Mouse (Mus musculus) midbrain, embryonic 16.5 days (tissue): Measurements from ENCODE around the gene Efna3. TPM values are rescaled to one million over a fixed set of nuclear protein-coding genes. Genes with fewer than 3 reads are reported as not detected.

Experiments used
- ATAC-seq: fragments of 200-750 bp; cut with Nextera tagmentation; 2 replicates; pipeline ENCODE4 v1.8.0; 2017; ENCODE audit warnings: moderate TSS enrichment
- H3K27ac ChIP-seq: fragments of 300-500 bp; sonication (generic); 2 replicates; pipeline ENCODE4 v1.5.1; 2014; ENCODE audit warnings: mild to moderate bottlenecking, low read length, mixed read lengths
- H3K27me3 ChIP-seq: fragments of 300-500 bp; sonication (generic); 2 replicates; pipeline ENCODE4 v1.6.1; 2014; ENCODE audit warnings: low read depth, low read length, mixed read lengths; ENCODE audit not compliant: control insufficient read depth, insufficient read depth
- H3K36me3 ChIP-seq: fragments of 300-500 bp; sonication (generic); 2 replicates; pipeline ENCODE4 v1.6.1; 2014; ENCODE audit warnings: mild to moderate bottlenecking, low read length, moderate library complexity, mixed read lengths; ENCODE audit not compliant: control insufficient read depth, insufficient read depth
- H3K4me1 ChIP-seq: fragments of 300-500 bp; sonication (generic); 2 replicates; pipeline ENCODE4 v1.6.1; 2014; ENCODE audit warnings: mild to moderate bottlenecking, low read length, mixed read lengths; ENCODE audit not compliant: control insufficient read depth, insufficient read depth
- H3K4me2 ChIP-seq: fragments of 300-500 bp; sonication (generic); 2 replicates; pipeline ENCODE4 v1.6.1; 2014; ENCODE audit warnings: mild to moderate bottlenecking, low read length, mixed read lengths
- H3K4me3 ChIP-seq: fragments of 300-500 bp; sonication (generic); 2 replicates; pipeline ENCODE4 v1.5.1; 2014; ENCODE audit warnings: low read depth, mild to moderate bottlenecking, low read length, moderate library complexity, mixed read lengths
- H3K9ac ChIP-seq: fragments of 300-500 bp; sonication (generic); 2 replicates; pipeline ENCODE4 v1.6.1; 2014; ENCODE audit warnings: low read depth, low read length, mixed read lengths
- H3K9me3 ChIP-seq: fragments of 300-500 bp; sonication (generic); replicated peaks from 2 replicates; pipeline ENCODE4 v1.6.1; 2014; ENCODE audit warnings: mild to moderate bottlenecking, low read length, mixed read lengths; ENCODE audit not compliant: control insufficient read depth, poor library complexity, severe bottlenecking
- WGBS: fragments of 180-500 bp; shearing (Covaris S2); extraction: QIAGEN DNeasy Blood & Tissue Kit; methylation state at CpG from one replicate; pipeline ENCODE4 v1.1.7; 2014; 5-methylcytosine and 5-hydroxymethylcytosine counted together
- polyA plus RNA-seq: library from polyadenylated mRNA; unstranded; fragments of >200 nt; fragmentation: Nextera tagmentation; extraction: Ambion mirVana; gene quantifications from 2 replicates; pipeline ENCODE4 v1.2.1, GENCODE M21; 2015

Gene Efna3
- polyA plus RNA-seq = 40.5 and 59.0 TPM in 2 replicates

DNA sequence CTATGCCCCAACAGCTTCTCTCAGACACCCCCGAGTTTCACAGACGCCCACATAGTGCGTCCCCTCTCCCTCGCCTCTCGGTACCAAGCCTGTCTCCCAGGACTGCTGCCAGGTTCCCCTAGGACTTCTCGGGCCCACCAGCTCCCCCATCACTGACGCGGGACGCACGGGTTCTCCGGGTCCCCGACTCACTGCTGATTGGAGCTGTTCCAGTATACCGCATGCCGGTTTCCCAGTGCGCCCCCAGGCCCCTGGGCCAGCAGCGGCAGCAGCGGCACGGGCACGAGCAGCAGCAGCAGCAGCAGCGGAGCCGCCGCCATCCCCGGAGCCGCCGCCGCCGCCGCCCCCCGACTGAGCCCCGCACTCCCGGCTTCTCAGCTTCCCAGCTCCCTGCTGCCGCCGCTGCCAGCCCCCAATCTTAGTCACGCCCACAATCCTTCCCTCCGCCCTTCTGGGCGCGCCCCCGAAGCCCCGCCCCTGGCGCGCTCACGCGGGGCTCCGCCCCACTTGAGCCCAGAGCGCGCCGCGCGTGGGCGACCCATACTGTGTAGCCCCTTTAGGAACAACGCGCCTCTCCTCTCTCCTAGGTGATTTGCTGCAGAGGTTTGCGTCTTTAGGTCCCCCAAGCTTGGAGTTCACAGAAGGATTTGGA lies at the start of gene Efna3:
Efna3 (minus strand) TSS at position 452 of the 652 bp plus-strand sequence.
- Histone ChIP-seq H3K27ac (peak within 1 kb of the TSS; percentile 92), H3K9ac (peak within 1 kb of the TSS; percentile 88), H3K27me3 (0 out of 2 replicates have a peak, but pooled peaks cover 4% of the 10 kb centered on the region), H3K4me1 (peaks cover 14% of the 10 kb centered on the region), H3K36me3 (no peaks in the 10 kb centered on the region), H3K4me2 (peak within 1 kb of the TSS; percentile 78), H3K4me3 (peak within 1 kb of the TSS; percentile 76), H3K9me3 (no peaks in the 10 kb centered on the region)
- WGBS = under 1% methylated on average over 53 of the region's 53 CpGs
- peak; percentile 27 for ATAC-seq

DNA sequence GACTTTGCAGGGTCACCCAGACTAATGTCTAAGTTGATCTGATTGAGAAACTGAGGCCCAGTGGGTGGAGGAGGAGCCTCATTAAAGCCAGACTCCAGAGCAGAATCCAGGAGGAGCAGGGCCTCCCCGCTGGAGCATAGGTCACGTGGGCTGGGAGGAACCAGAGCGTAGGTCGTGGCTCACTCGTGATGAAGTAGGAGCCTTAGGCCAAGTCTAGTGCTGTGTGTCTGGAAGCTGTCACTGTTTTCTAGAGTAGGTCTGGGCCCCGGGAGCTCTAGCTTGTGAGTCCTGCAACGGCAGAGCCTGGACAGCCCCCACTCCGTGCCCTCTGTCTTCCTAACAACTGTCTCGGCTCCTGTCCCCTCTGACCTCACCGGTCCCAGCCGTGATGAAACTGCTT lies 44.6 kb upstream of the Efna3 start:
- H3K27ac ChIP-seq = no peak overlapping the region
- ATAC-seq = no peak
- 69% methylated on average over 11 of the region's 11 CpGs for WGBS
- no peak overlapping the region for H3K4me3 ChIP-seq
- H3K4me1 ChIP-seq = no peaks in the 10 kb centered on the region
- no peaks in the 10 kb centered on the region for H3K27me3 ChIP-seq
- H3K4me2 ChIP-seq = no peak overlapping the region
- no peak overlapping the region for H3K9ac ChIP-seq
- no peaks in the 10 kb centered on the region for H3K9me3 ChIP-seq
- no peaks in the 10 kb centered on the region for H3K36me3 ChIP-seq

DNA sequence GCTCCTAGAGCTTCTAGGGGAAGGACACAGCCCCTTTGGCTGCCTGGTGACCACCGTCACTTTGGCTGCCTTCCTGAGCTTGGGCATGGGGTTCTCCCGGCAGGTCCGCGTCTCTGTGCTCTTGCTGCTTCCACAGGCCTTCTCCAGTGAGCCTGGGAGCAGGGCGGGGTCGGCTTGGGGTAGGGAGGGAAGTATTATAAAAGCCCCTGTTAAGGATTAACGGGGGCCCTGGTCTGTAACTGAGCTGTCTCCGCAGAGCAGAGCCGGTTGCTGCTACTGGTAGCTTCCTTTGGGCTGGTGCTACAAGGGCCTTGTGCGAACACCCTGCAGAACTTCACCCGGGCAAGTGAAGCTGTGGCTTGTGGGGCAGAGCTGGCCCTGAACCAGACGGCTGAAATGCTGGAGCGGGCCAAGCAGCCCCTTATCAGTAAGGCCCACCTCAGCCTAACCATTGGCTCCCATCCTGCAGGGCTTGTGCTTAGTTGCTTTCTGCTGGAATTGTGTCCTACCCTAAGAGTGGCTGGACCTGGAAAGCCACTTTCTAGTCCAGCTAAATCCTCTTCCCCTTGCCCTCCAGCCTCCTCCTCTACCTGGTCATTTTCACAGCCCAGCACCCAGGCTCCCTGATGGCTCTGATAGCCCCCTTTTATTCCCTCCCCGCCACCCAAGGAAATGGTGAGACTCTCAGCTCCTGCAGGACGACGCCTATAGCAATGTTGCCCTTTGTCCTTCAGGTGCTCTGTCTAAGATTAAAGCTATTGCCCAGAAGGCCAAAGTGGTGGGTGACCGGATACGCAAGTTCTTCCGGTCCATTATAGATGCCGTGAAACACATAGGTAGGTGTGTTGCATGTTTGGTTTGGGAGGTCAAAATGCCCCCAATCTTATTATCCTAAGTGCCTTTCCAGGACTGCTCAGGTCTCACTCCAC lies 43.0 kb upstream of the Efna3 start:
- Histone ChIP-seq H3K9me3 (no peaks in the 10 kb centered on the region), H3K4me2 (no peak overlapping the region), H3K27me3 (no peaks in the 10 kb centered on the region), H3K4me3 (no peak overlapping the region), H3K9ac (no peak overlapping the region), H3K4me1 (no peaks in the 10 kb centered on the region), H3K36me3 (no peaks in the 10 kb centered on the region), H3K27ac (no peak overlapping the region)
- 77% methylated on average over 20 of the region's 20 CpGs for WGBS
- no peak for ATAC-seq

DNA sequence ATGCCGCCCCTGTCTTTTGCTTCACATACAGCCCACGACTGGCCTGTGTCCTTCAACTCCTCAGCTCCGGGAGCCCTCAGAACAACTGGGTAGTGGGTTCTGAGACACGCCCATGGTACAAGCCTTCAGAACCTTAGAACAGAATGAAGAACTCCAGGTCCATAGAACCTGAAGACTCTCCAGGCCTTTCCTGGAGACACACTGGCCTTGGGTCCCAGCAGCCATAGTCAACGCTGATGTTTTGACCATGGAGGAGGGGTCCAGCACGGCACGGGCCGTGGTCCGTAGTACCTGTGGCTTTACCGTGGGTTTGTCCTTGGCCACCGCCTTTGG lies 42.4 kb upstream of the Efna3 start, which contains the start of gene Dcst1:
Dcst1 (minus strand) TSS at position 101 of the 333 bp plus-strand sequence.
- H3K9me3 ChIP-seq = no peaks in the 10 kb centered on the region
- H3K4me1 ChIP-seq = no peaks in the 10 kb centered on the region
- ATAC-seq = no peak
- no peak within 1 kb of the TSS for H3K9ac ChIP-seq
- no peak within 1 kb of the TSS for H3K4me2 ChIP-seq
- H3K27me3 ChIP-seq = no peaks in the 10 kb centered on the region
- WGBS = 79% methylated on average over 11 of the region's 11 CpGs
- no peak within 1 kb of the TSS for H3K27ac ChIP-seq
- H3K36me3 ChIP-seq = no peaks in the 10 kb centered on the region
- H3K4me3 ChIP-seq = no peak within 1 kb of the TSS

DNA sequence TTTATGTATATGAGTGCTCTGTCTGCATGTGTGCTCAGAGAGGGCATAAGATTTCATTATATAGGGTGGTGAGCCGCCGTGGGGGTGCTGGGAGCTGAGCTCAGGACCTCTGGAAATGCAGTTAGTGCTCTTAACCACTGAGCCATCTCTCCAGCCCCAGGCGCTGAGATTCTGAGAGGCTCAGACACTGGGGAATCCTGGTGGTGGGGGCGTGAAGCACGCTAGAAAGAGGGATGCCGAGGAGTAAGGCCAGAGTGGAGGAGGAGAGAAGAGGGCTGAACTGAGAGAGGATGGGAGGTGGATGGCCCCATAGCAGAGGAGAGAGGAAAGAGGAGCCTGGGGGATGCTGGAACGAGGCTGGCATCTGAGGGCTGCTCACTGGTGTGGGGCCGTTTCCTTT lies 41.9 kb upstream of the Efna3 start:
- H3K36me3 ChIP-seq = no peaks in the 10 kb centered on the region
- H3K4me2 ChIP-seq = no peak overlapping the region
- no peaks in the 10 kb centered on the region for H3K9me3 ChIP-seq
- 47% methylated on average over 8 of the region's 8 CpGs for WGBS
- H3K4me1 ChIP-seq = no peaks in the 10 kb centered on the region
- no peak overlapping the region for H3K27ac ChIP-seq
- no peak for ATAC-seq
- no peak overlapping the region for H3K9ac ChIP-seq
- no peaks in the 10 kb centered on the region for H3K27me3 ChIP-seq
- no peak overlapping the region for H3K4me3 ChIP-seq

DNA sequence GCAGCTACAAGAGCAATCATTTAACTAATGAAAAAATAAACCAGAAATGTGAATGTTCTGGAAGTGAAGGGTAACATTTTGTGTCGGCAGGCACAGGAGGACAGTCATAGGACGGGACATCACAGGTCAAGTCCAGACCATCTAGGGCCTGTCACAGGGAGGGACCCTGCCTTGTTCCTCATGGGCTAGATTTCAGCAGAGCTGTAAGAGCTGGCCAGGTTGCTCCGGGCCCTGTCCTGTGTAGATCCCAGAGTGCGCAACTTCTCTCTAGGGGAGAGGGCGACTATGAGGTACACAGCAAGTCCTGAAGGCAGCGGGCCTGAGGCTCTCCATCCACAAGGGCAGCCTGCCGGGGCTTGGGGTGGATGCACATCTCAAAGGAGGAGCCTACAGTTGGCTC lies 38.9 kb upstream of the Efna3 start, which contains the start of gene Dcst2:
Dcst2 (plus strand) TSS at position 301 of the 400 bp plus-strand sequence.
- no peaks in the 10 kb centered on the region for H3K4me1 ChIP-seq
- no peak within 1 kb of the TSS for H3K9ac ChIP-seq
- H3K4me3 ChIP-seq = no peak within 1 kb of the TSS
- H3K36me3 ChIP-seq = no peaks in the 10 kb centered on the region
- 86% methylated on average over 7 of the region's 7 CpGs for WGBS
- H3K27me3 ChIP-seq = no peaks in the 10 kb centered on the region
- no peaks in the 10 kb centered on the region for H3K9me3 ChIP-seq
- H3K4me2 ChIP-seq = no peak within 1 kb of the TSS
- no peak for ATAC-seq
- no peak within 1 kb of the TSS for H3K27ac ChIP-seq

DNA sequence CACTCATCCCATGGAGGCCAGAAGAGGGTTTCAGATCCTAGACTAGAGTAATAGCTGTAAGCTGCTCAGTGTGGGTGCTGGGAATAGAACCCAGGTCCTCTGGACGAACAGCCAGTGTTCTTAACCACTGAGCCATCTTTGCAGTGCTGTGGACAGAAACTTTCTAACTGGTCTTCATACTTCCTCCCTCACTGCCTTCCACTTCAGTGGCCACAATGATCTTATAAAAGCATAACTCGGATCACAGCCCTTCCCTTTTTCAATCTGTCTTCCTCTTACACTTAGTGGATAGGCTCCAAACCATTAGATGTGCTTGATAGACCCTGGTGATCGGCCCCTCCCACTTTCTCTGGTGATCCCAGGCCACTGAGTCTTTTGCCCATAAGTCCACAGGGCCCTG lies 37.5 kb upstream of the Efna3 start:
- Histone ChIP-seq H3K36me3 (no peaks in the 10 kb centered on the region), H3K4me2 (no peak overlapping the region), H3K4me3 (no peak overlapping the region), H3K9me3 (no peaks in the 10 kb centered on the region), H3K27me3 (no peaks in the 10 kb centered on the region), H3K4me1 (no peaks in the 10 kb centered on the region), H3K27ac (no peak overlapping the region), H3K9ac (no peak overlapping the region)
- no peak for ATAC-seq
- WGBS = 81% methylated on average over 3 of the region's 3 CpGs

DNA sequence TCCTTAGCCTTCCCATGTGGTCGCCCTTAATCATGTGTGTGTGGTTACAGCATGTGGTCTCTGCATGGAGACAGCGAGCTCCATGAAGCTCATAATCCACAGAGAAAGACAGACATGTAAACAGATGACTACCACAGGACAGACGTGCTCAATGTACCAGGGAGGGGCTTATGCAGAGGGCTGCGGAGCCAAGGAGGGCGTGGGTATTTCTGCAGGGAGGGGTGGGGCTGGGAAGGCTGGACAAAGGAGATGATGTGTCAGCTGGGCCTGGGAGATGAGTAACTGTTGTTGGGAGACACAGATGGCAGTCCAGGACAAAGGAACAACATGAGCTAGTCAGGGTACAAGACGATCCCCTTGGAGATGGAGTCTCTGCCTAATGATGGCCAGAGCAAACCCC lies 36.9 kb upstream of the Efna3 start:
- Histone ChIP-seq H3K9ac (no peak overlapping the region), H3K36me3 (no peaks in the 10 kb centered on the region), H3K4me3 (no peak overlapping the region), H3K9me3 (no peaks in the 10 kb centered on the region), H3K27ac (no peak overlapping the region), H3K4me1 (no peaks in the 10 kb centered on the region), H3K27me3 (no peaks in the 10 kb centered on the region), H3K4me2 (no peak overlapping the region)
- 69% methylated on average over 6 of the region's 6 CpGs for WGBS
- no peak for ATAC-seq

DNA sequence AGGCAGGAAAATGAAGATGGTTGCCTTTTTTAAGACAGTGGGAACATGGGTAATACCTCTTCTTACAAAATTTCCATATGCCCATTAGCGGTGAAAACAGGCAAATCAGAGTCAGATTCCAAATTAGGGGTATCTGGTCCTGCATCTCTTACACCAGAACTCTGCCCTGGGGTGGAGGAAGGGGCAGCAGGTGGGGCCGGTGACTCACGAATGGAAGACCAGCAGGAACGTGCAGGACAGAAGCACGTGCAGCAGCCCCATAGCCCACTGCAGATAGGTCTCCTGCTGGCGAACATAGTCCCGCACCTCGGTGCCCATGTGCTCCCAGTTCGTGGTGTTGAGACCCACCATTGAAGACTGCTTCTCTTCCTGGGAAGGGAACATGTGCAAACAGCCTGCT lies 33.3 kb upstream of the Efna3 start:
- no peak overlapping the region for H3K27ac ChIP-seq
- no peak for ATAC-seq
- H3K4me3 ChIP-seq = no peak overlapping the region
- H3K9ac ChIP-seq = no peak overlapping the region
- H3K9me3 ChIP-seq = no peaks in the 10 kb centered on the region
- no peaks in the 10 kb centered on the region for H3K36me3 ChIP-seq
- 0 out of 2 replicates have a peak, but pooled peaks cover 3% of the 10 kb centered on the region for H3K4me1 ChIP-seq
- H3K4me2 ChIP-seq = no peak overlapping the region
- WGBS = 73% methylated on average over 9 of the region's 9 CpGs
- peaks cover 3% of the 10 kb centered on the region; the same call in 1 of the 2 replicates for H3K27me3 ChIP-seq
